Mouse (Mus musculus) midbrain, embryonic 13.5 days (tissue): ENCODE measurements around the gene Zfp781. TPM values are rescaled to one million over a fixed set of nuclear protein-coding genes. Genes with fewer than 3 reads are reported as not detected.
"Not testable (repeated sequence)": the region's sequence is repeated elsewhere in the genome, so short reads cannot be mapped to it uniquely, and the experiment has no call there.

Experiments
- ATAC-seq: fragments of 200-750 bp; cut with Nextera tagmentation; 2 replicates; pipeline ENCODE4 v1.8.0; 2017; ENCODE audit warnings: mild to moderate bottlenecking, moderate TSS enrichment, moderate library complexity
- H3K27ac ChIP-seq: fragments of 300-500 bp; sonication (generic); 2 replicates; pipeline ENCODE4 v1.5.1; 2015; ENCODE audit warnings: inconsistent platforms, mild to moderate bottlenecking, moderate library complexity
- H3K27me3 ChIP-seq: fragments of 300-500 bp; sonication (generic); 2 replicates; pipeline ENCODE4 v1.6.1; 2015; ENCODE audit warnings: mild to moderate bottlenecking, inconsistent platforms
- H3K36me3 ChIP-seq: fragments of 300-500 bp; sonication (generic); 2 replicates; pipeline ENCODE4 v1.6.1; 2015; ENCODE audit warnings: mild to moderate bottlenecking, inconsistent platforms
- H3K4me1 ChIP-seq: fragments of 300-500 bp; sonication (generic); replicated peaks from 2 replicates; pipeline ENCODE4 v1.6.1; 2015; ENCODE audit warnings: inconsistent platforms
- H3K4me2 ChIP-seq: fragments of 300-500 bp; sonication (generic); replicated peaks from 2 replicates; pipeline ENCODE4 v1.6.1; 2015; ENCODE audit warnings: moderate library complexity, mild to moderate bottlenecking, inconsistent platforms
- H3K4me3 ChIP-seq: fragments of 300-500 bp; sonication (generic); replicated peaks from 2 replicates; pipeline ENCODE4 v1.5.1; 2015; ENCODE audit warnings: mild to moderate bottlenecking, inconsistent platforms
- H3K9ac ChIP-seq: fragments of 300-500 bp; sonication (generic); replicated peaks from 2 replicates; pipeline ENCODE4 v1.6.1; 2015; ENCODE audit warnings: mild to moderate bottlenecking, inconsistent platforms
- H3K9me3 ChIP-seq: fragments of 300-500 bp; sonication (generic); 2 replicates; pipeline ENCODE4 v1.6.1; 2016; ENCODE audit warnings: mild to moderate bottlenecking, inconsistent platforms
- WGBS: fragments of 180-500 bp; shearing (Covaris S2); methylation state at CpG from one replicate; pipeline ENCODE4 v1.1.7; 2015; 5-methylcytosine and 5-hydroxymethylcytosine counted together
- polyA plus RNA-seq: library from polyadenylated mRNA; unstranded; fragments of >200 nt; fragmentation: Nextera tagmentation; extraction: Ambion mirVana; gene quantifications from 2 replicates; pipeline ENCODE4 v1.2.1, GENCODE M21; 2015

Zfp781 gene
- 6.7 and 8.2 TPM in 2 replicates for polyA plus RNA-seq

DNA sequence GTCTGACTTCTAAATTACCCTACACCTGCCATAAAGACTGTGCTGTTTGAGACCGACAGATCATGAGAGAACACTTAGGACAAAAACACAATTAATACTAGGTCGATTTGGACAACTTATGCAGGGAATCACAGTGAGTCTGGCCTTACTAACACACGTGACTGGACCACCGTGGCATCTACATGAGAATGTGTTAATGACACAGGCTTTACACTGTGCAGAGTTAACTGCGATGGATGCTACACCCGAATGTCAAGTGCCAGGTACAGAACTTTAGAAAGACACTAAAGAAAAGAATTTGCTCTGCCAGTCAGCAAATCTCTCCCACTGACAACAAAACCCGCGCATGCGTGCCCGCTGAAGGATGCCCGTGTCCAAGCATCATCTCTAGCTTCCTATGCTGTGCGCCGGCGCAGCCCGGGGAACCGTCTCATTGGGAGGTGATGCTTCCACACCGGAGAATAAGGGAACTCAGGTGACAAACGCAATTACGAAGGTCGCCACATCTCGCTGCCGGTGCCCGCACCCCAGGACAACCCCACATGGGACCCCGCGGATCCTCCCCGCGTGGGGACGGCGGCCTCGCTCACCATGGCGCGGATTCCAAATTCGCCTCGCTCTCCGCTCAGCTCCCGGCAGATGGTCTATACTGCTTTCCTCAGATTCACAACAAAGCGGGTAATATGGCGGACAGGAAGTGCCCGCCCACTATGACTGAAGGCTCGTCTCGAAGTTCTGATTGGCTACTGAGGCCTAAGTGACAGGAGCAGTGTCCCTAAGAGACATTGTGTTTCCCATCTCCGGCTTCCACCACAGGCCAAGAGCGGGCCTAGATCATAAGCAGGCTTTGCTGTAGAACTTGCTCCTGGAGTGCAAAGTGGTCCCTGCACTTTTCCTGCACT is at the start of gene Zfp781:
Gene Zfp781 (minus strand): TSS at position 639 of the 902 bp plus-strand sequence.
- not testable (repeated sequence) for H3K27ac ChIP-seq, H3K4me1 ChIP-seq, H3K27me3 ChIP-seq, H3K36me3 ChIP-seq, H3K4me2 ChIP-seq, H3K4me3 ChIP-seq, H3K9ac ChIP-seq, H3K9me3 ChIP-seq
- WGBS, result no CpG with 5 or more reads among the region's 43 CpGs
- ATAC-seq, result peak; percentile 98

DNA sequence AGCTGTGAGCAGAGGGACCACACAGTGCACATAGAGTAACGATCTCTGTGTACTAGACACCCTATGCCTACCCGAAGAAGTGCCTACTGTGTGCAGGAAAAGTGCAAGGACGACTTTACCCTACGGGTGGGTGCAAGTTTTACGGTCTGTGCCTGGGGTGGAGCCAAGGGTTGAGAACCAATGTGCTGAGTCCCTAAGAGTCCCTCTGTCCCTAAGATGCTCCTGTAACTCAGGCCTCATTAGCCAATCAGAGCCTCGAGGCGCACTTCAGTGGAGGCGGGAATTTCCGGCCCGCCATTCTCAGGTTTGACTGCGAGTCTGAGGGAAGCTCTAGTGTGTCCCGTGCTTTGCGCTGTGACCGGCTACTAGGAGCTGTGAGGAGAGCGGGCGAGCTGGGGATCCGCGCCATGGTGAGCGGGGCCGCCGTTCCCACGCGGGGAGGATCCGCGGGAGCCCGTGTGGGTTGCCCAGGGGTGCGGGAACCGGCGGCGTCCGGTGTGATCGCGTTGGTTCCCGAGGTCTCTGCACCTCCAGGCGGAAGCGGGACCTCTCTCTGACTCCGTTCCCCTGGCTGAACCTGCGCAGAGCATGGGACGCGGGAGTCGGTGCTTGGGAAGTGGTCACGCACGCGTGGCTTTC is 48.2 kb upstream of the Zfp781 start:
- H3K36me3 ChIP-seq, H3K4me3 ChIP-seq, H3K4me2 ChIP-seq, ATAC-seq, H3K4me1 ChIP-seq, H3K27me3 ChIP-seq, H3K27ac ChIP-seq, H3K9ac ChIP-seq, H3K9me3 ChIP-seq: not testable (repeated sequence)
- no CpG with 5 or more reads among the region's 44 CpGs for WGBS

DNA sequence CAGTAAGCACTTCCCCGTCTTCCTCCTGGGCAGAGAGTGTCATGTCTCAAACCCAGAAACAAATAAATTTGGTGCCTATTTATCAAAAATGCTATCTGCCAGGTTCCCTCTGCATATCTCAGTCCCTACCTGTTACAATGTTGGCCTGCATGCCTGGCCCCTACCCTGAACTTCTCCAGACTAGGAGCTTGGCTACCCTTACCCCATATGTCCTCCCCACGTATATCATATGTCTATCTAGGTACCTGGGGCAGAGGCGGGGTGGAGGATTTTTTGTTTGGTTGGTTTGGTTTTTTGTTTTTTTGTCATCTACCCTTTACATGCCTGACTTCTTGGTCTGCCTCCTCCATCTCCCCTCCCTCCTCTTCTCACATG is 451 bp upstream of the Zfp781 start:
- H3K36me3 ChIP-seq, H3K4me1 ChIP-seq, H3K4me3 ChIP-seq, H3K27me3 ChIP-seq, H3K9ac ChIP-seq, H3K27ac ChIP-seq, H3K9me3 ChIP-seq, H3K4me2 ChIP-seq: not testable (repeated sequence)
- ATAC-seq, result peak; percentile 68
- WGBS, result no CpG with 5 or more reads among the region's 3 CpGs

DNA sequence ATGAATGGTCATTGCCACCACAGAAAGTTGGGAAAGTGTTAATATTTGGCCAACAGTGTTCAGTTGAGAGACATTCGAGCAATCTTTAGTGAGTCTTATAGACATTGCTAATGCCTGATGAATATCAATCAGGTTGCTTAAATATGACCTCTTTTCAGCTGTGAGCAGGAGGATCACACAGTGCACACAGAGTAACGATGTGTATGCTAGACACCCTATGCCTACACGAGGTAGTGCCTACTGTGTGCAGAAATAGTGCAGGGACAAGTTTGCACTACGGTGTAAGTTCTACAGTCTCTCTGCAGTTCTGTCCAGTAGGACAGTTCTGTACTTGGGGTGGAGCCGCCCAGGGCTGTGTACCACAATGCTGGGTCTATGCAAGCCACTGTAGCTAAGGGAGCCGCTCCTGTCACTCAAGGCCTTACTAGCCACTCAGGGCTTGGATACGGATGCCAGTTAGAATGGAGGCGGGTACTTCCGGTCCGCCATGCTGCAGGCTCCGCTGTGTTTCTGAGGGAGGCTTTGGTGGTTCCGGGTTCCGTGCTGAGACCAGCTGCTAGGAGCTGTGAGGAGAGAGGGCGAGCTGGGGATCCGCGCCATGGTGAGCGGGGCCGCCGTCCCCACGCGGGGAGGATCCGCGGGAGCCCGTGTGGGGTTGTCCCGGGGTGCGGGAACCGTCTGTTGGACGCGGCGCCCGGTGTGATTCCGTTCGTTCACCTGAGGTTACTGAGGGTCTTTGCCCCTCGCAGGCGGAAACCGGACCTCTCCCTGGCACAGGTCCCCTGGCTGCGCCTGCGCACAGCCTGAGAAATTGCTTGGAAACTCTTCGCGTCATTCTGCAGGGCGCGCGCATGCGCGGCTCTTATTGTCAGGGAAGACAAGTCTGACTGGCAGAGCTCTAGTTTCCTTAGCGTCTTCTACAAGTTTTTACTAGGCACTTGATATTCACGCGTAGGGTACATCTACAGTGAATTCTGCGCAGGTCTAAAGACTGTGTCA is 66.6 kb downstream of the Zfp781 start, which contains the start of gene Gm32687:
Gene Gm32687 (plus strand): TSS at position 526 of the 999 bp plus-strand sequence.
- H3K4me2 ChIP-seq, H3K27ac ChIP-seq: not testable (repeated sequence)
- WGBS, result 25% methylated on average over 6 of the region's 49 CpGs

More for the DNA sequence above, 66.6 kb downstream of the Zfp781 start, which contains the start of gene Gm32687:
- H3K9ac ChIP-seq, H3K4me1 ChIP-seq, H3K27me3 ChIP-seq, H3K9me3 ChIP-seq, H3K36me3 ChIP-seq, H3K4me3 ChIP-seq: not testable (repeated sequence)
- peak; percentile 100 for ATAC-seq

Other genes with a start within 250 kb of the Zfp781 start
- 22.7 TPM in 2 replicates for gene Zfp433, start 225.7 kb downstream of the Zfp781 start, polyA plus RNA-seq
- gene Gm3055, start 159.3 kb downstream of the Zfp781 start, polyA plus RNA-seq, result 16.4 and 19.3 TPM in 2 replicates
- 3.1 and 3.2 TPM in 2 replicates for gene Gm4767, start 118.3 kb downstream of the Zfp781 start, polyA plus RNA-seq
- 11.6 and 14.8 TPM in 2 replicates for gene Gm32687, start 66.5 kb downstream of the Zfp781 start, polyA plus RNA-seq
- gene Zfp873, start 117.6 kb upstream of the Zfp781 start, polyA plus RNA-seq, result 18.1 and 18.3 TPM in 2 replicates
- gene BC024063, start 152.9 kb upstream of the Zfp781 start, polyA plus RNA-seq, result 7.0 and 7.2 TPM in 2 replicates
- gene AU041133, start 197.5 kb upstream of the Zfp781 start, polyA plus RNA-seq, result 9.8 and 11.0 TPM in 2 replicates